Mouse (Mus musculus) fibroblast of lung, adult 2 months (primary cell): ENCODE measurements around the gene Oprm1.

Experiments
- DNase-seq: peaks from one replicate; pipeline ENCODE4 v3.0.0-alpha.2; 2011; ENCODE audit warnings: low read depth

The Oprm1 gene

DNA sequence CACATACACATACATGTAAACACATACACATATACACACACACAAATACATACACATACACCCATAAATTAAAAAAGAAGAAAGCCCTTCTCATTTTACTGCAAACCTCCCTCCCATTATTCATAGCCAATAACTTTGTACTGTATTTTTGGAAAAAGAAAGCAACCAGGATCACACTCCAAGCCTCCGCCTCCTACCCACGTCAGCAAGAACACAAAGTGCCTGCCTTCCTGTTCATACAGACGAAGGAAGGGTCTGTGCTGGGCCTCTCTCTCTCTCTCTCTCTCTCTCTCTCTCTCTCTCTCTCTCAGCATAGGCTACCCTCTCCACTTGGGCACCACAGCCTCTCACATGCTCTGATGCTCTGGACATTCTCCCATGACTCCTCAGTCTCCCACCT is 137.5 kb downstream of the Oprm1 start:
- DNase-seq: no peak

DNA sequence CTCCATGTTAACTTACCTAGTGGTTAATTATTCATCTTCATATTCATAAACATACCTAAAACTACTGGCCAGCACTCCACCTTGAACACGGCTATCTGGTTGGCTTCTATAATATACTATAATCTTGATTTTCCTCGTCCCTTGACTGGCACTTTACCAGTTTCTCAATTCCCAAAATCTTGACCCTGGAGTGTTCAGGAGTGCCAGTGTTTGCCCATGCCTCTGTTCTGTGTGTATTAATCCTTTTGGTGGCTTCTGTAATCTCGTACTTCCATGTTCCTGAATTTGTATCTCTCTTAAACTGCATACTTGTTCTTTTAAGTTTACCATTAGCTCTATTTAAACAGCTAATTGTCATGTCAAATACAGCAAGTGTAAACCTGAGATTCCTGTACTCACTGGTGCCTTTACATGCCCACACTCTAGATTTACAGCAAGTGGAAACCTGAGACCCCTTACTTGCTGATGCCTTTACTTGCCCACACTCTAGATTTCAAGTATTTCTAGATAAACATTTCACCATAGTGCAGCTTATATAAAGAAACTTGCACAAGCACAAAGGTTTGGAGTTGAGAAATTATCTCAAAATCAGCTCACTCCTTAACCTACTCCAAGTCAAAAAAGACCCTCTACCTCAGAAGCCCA is 138.5 kb downstream of the Oprm1 start:
- DNase-seq: no peak

DNA sequence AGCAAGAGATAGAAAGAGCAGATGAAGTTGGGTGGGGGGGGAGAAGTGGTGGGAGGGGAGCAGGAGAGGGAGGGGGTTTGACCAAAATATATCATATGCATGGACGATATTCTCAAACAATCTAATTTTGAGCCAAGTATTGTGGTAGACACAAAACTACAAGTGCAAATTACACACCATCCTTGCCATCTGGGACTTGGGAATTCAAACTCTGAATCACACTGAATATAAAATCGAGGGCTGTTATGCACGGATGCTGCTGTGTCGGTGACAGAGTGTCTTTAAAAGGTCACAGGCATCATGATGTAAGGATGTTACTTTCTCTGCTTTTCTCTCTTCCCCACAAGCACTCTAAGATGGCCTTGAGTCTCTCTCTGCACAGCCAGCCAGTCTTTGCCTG is 141.8 kb downstream of the Oprm1 start:
- no peak for DNase-seq

DNA sequence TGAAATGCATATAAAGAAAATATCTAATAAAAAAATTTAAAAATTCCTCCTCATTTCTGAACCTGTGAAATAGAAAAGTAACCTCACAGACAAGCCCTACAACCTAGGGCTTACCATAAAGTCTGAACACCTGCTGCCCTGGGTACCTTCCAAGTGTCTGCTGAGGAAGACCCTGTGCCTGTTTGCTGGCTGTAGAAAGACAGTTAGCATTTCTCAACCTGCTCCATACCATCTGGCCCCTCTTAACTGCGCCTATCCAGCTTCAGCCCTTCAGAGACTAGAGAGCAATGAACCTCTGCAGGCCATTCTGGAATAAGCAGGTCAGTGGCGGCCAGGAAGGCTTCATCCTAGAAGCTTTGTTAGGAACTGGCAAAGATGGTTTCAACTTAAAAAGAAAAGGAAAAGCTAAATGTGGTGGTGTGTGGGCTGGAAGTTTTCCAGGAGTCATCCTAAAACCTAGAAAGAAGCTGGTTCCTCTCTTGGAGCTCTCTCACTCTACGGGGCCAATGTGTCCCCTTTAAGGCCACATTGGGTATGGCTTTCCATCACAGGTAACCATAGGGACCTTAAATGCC is 143.6 kb downstream of the Oprm1 start:
- DNase-seq: no peak

DNA sequence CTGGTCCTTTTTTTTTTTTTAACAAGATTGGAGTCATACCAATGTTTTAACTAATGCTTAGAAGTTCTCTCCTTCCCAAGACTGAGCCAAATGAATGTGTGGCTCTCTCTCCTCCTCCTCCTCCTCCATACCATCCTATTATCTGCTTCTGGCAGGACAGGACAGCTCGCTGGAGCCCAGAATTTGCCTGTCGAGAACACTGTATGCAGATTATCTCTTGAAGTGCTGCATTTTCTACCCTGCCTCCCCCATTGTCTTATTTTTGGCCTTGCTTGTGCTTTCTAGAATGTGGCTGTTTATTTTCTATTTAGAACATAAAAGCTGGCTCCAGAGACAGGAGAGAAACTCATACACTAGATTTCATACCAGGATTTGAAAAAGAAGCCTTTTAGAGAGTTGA is 151.5 kb downstream of the Oprm1 start:
- DNase-seq: no peak

DNA sequence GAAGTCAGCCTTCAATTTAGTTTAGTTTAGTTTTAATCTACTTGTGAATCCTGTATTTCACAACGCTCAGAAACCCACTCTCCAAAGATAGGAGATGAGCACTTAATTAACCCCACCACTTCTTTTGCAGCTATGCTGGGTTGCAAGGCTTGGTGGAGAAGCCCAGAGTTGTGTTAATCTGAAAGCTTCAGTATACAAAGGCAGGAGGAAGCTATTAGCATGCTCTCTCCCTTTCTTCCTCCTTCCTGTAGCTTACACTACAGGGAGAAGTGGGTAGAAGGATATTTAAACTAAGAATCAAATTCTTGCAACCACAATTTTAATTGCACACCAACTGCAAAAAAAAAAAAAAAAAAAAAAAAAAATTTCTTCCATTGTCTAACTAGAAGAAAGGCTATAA is 157.7 kb downstream of the Oprm1 start:
- DNase-seq: no peak

DNA sequence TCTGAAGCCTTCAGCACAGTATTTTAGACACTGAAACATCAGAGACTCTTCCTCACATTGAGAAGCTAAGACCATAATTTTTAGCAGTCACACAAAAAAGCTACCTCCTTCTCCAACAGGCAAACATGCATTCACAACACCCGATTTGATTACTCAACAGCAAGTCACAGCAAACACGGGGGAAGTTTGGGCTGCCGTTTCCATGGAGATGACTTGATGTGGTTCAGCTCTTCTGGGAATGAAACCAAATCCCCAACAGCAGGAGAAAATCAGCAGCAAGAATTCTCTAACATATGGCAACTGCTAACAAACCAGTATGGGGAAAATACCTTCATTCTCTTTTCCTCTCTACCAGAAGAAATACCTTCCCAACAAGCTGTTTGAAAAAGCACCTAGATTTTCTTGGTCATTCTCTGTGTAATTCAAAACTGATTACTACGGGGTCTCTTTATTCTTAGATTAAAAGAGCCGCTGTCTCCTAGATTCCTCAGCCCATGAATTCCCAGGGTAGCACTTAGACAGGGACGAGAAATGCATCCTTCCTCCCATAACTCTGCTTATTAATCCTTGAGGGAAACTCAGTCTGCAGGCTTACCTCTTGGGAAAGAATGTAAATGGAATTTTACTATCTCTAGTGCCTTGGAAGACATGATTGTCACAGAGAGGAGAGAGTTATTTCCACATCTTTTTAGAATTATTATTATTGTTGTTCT is 158.4 kb downstream of the Oprm1 start:
- DNase-seq: peak; percentile 85

DNA sequence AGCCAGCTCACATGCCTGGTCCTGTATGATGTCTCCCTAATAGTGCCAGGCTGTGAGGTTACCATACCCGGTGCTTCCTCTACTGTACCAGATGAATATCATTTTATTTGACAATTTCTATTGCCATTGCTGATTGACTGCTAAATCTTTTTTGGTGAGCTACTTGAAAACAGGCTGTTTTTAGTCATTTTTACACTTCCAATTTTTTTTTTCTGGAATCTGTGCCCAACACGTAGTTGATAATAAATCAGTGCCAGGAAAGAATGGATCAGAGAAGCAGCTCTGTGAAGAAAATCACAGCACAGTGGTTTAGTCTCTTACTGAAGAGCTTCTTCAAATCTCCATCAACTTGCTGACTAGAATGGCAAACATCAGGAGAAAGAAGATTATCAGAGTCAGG is 168.4 kb downstream of the Oprm1 start:
- DNase-seq: no peak

DNA sequence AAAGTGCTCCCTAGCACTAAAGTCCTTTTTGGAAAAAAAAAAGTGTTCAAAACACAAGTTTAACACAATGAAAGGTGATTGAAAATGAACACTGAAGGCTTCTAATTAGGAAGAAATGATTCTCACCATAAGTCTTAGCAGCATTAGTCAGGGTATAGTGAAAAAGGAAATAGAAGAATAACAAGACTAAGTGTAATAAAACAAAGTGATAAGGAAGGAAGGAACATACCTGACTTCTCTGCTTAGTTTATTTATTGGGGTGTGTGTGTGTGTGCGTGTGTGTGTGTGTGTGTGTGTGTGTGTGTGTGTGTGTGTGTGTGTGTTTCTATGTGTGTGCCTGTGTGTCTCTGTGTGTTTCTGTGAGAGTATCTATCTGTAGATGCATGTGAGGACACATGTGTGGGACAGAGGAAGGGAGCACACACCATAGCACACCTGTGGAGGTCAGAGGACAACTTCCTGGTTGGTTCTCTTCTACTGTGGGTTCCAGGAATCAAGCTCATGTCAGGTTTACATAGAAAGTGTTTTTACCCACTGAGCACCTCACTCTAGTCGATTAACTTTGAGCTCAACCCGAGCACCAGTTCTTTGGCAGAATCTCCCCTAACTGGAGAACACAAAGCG is 169.4 kb downstream of the Oprm1 start:
- DNase-seq: no peak

DNA sequence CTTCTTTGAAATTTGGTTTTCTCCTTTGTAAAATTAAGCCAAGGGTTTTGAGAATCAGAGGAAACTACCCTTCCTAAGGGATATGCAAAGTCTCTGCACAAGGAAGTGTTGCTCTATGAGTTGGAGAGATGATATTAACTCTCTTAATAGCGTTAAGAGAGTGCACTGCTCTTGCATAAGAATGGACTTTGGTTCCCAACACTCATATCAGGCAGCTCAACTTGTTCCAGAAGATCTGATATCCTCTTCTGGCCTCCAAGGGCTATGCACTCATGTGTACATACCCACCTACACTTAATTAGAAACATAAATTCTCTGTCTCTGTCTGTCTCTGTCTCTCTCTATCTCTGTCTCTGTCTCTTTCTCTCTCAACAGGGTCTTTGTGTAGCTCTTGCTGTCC is 170.6 kb downstream of the Oprm1 start:
- no peak for DNase-seq

DNA sequence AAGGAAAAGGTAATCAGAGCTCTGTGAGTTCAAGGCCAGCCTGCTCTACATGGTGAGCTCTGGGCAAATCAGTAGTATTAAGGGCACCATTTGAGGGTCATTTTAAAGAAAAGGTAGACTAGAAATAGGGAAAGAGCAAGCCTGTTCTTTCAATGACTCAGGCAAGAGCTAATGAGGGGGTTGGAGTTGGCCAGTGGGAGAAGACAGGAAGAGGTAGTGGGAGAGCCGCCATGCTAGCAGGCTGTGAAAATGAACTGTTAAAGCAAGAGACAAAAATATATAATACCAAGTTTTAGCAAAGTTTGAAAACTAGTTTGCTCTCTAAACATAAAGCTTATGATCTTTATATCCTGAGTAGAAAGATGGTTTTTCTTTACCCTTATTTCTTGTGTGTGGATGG is 172.1 kb downstream of the Oprm1 start:
- DNase-seq: no peak

DNA sequence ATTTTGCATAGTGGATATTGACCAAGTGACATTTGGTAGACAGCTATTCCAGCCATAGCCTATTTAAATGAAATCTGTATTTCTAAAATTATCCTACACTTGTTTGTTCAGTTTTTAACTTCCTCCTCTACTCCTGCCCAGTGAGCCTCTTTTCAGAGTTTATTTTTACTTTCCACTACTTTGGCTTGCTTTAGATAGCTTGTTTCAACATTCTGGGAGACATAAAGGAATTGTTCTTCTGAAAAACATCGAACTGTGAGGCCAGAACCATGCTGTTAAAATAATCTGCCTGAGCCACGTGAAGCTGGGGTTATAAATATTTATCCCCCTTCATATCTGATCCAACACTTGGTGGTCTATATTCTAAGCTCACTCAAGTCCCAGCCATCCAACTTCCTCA is 172.6 kb downstream of the Oprm1 start:
- no peak for DNase-seq

DNA sequence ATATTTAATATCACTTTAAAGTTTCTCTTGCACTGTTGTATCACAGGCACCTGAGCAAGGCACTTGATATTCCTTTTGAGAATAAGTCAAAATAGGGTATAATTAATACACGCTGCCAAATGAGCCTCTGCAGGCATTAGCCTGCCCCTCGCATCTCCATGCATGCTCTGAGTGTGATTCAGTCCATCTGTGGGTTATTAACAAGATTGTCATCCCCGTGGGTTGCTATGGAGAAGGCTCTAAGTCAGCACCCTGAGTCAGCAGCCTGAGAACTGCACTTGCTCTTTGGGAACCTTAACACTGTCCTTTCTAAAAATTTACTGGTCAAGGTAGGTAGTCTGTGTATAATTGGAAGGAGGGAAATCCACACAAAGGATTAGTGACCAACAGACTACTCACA is 176.5 kb downstream of the Oprm1 start:
- DNase-seq: peak; percentile 6

DNA sequence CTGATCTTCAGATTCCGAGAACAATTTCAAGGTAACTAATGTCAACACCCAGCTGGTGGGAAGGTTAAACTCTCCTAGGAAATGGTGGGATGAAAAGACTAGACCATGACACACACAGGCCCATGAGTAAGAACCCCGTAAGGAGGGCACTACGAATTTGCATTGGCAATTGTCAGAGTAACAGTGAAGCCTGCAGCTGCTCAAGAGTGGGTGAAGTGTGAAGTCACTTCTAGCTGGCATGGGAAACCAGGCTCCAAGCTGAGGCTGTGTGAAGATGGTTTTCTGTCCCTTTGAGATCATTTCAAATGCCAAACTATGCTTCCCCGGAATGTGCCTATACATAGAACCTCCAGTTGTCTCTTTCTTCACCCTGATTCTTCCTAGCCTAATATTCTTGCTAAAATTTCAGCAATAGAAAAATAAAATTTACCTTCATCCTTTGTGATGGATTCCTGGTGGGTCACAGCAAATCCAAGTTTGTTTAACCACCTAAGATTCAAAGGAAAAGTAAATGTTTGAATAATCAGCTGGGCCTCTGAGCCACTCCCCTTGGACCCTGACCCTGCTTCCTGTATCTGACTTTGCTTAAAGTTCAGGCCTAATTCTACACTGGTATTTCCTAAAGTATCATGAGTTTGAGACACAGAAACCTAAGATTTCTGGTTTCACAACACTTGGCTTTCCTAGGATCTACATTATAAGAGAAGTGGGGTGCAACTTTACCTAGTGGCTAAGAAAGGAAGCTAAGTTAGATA is 178.5 kb downstream of the Oprm1 start:
- DNase-seq: no peak

DNA sequence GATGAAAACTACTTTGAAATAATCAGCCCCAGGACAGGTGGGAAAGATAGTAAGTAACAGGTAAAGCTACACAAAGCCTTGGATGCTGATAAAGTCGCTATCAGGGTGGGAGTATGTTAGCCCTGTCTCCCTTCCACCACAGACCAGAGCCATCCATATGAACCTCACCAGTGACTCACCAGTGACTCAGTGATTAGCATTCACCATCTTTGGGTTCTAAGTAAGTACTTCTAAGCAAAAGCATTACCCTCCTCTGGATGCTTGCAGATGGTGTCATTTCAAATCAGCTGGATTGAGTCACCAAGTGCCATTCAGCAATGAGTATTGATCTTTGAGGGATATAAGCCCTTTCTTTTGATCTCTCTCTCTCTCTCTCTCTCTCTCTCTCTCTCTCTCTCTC is 194.8 kb downstream of the Oprm1 start:
- DNase-seq: no peak

DNA sequence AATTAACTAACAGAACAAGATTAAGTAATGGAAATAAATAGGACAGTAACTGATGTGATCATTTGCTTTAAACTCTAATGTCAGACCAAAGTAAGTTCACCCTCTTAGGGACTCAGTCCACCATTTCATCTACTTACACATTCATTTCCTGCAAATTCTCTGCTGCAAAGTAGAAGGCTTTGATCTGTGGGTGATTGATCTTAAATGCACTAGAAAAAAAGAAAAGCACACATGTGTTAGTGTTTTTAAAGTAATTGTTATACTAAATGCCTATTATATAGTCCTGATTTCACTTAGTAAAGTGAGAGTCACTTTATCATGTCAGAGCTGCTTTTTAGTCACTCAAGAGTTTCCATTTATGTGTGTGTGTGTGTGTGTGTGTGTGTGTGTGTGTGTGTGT is 196.2 kb downstream of the Oprm1 start:
- no peak for DNase-seq

DNA sequence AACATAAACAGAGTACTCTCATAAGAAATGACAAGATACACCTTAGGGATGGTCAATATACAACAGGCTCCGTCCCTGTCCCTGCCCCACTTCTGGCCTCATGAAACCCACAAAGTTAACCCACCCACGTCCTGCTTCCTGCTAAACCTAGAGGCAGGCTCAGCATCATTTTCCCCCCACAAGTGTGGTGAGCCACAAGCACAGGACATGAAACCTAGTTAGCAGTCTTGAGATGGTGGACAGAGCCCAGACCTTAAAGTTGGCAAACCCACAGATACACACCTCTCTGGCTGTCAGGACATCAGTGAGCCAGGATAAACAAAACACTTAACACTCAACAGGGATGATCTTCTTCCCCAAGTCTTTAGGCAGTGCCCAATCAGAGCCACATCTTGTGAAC is 198.1 kb downstream of the Oprm1 start:
- DNase-seq: no peak

DNA sequence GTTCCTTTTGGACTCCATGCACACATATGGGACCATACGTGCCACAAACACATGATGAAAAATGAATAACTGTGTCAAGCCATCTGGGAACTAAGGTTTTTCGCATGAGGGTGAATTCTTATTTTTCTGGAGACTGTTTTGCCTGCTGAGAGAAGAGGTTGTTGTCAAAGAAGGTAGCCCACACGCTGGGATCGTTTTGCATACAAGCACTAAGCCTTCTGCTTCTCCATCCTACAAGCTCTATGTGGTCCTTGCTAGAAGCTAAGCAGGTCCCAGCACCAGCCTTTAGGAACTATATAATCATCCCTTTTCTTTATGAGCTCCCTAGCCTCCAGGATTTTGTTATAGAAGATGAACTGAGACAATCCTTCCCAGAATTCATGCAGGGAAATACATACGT is 200.5 kb downstream of the Oprm1 start:
- no peak for DNase-seq

DNA sequence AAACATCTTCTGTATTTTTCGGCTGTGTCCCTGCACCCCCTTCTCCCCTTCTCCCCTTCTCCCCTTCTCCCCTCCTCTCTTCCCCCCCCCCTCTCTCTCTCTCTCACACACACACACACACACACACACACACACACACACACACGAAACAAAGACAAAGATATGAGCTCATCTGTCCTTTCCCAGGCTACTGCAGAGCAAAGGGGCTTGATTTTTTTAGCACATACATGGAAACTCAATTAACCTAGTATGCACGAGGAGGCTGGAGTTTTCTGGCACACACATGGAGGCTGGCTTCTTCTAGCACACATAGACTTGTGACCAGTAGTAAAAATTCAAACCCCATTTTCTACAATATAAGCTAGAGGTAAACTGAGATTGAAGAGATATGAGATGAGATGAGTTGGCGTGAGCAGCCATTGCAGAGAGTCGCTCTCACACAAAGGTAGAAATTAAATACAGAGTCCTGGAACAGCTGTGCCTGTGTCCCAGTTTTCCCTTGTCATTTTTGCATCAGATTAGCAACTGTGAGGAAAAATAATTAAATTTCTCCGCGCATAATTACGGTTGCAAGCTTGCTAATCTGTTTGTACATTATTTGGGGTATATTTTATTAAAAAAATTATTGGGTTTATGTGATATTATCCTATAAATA is 209.4 kb downstream of the Oprm1 start:
- DNase-seq: no peak

DNA sequence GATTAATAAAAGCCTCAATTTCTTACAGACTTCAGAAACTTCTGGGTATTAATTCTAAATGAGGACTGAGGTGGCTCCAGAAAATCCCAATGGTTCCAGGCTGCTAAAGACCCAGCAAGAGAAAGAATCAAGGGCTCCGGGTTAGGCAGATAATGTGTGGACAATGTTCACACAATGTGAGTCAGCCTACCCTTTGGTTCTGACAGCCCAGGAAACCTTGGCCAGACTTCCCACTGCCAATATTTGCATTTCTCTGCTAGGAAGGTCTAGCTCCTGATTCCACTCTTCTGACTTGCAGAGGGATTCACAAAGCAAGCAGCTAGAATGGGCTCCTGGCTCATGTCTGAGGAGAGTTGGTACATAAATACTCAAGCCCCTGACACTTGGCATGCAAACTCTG is 210.0 kb downstream of the Oprm1 start:
- DNase-seq: no peak

DNA sequence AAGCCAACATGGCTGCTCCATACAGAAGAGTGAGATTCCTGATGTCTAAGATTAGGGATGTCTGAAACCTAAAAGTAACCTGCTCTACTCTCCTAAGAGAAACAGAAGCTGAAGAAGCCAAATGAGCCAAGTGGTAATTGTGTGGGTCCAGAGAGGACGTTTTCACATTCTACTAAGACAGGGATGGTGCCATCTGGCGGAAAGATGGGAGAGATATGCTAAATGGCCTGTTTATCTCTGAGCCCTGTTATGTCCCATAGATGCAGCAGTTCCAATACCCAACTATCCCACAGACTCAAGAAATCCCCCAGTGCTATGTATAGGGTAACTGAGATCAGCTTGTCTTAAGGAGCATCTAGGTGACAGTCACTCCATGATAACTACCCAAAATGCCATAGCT is 219.5 kb downstream of the Oprm1 start:
- DNase-seq: no peak

DNA sequence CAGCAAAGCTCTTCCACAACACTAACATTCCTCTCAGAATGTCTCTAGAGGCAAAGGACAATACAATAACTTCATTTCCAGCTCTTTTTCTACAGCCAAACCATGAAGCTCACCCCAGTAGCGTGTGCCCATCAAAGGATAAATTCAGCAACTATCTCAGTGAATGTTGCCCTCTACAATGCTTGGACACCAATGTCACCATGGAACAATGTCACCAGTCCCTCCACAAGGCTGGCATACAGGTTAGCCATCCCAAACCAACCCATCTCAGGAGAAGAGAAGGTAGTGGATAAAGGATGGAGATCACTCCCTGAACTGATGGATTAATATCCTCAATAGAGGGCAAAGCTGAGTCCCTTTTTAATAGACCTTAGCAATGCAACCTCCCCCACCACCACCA is 220.4 kb downstream of the Oprm1 start:
- DNase-seq: no peak
